Mouse (Mus musculus) cerebellum, adult 2 months (tissue): ENCODE results near the gene Large2.

Source experiments
- CTCF ChIP-seq: fragments of 200-500 bp; IDR thresholded peaks from 2 replicates; pipeline ENCODE4 v1.5.1; 2011; ENCODE audit warnings: low read depth, mild to moderate bottlenecking, control low read depth, low read length, moderate library complexity, borderline replicate concordance; ENCODE audit not compliant: insufficient read depth
- POLR2A ChIP-seq: fragments of 200-500 bp; IDR thresholded peaks from 2 replicates; pipeline ENCODE4 v1.6.1; 2011; ENCODE audit warnings: low read length, control low read depth, borderline replicate concordance; ENCODE audit not compliant: insufficient read depth

DNA sequence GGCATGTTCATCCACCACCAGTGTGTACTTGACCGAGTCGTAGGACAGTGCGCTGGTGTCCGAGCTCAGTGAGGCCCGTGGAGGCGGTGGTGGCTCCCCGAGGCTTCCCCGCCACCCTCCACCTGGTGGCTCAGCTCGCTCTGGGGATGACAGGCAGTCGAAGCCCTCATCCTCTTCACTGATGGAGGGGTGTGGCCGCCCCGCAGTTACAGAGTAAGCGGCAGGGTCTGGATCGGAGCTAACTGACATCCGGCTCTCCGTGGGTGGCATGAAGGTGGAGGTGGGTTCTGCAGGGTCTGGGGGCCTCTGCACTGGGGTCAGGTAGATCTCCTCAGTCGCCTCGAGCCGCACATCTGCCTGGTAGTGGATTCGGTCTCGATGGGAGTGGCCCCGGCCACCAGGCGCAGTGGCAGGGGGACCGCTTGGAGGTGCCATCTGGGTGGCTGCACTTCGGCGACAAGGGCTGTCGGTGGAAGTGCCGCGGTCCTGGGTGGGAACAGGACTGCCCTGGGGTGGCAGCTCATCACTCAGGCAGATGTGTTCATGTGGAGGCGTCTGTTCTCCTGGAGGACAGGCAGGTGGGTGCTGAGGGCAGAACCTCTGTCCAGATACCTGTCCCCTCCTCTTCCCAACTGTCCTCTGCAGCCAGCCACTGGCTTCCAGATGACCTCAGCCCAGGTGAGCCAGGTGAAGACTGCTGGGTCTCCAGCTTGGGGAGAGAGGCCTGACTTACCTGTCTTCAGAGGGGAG is 12.3 kb upstream of the Large2 start:
- TF ChIP-seq CTCF (no peak), POLR2A (no peak)
